Mouse (Mus musculus) A20 (cell line): Measurements from ENCODE around the gene Traf7.
A peak's percentile ranks its signal among the peaks of the same experiment; 100 is the strongest.

Experiments used
- DNase-seq: peaks from one replicate; pipeline ENCODE4 v3.0.0-alpha.2; 2011; ENCODE audit warnings: low read depth, low spot score

Traf7 gene

GRCm38 (mm10) chr17:24545247-24545646 lies 17.5 kb upstream of the Traf7 start:
- no peak for DNase-seq

GRCm38 (mm10) chr17:24544613-24545012 lies 16.9 kb upstream of the Traf7 start:
- DNase-seq: no peak

GRCm38 (mm10) chr17:24540375-24540774 lies 12.6 kb upstream of the Traf7 start:
- peak; percentile 79 for DNase-seq

GRCm38 (mm10) chr17:24538950-24539349 lies 11.2 kb upstream of the Traf7 start:
- DNase-seq: peak; percentile 67

- DNase-seq: no peak
These were observed 9.8 kb upstream of the Traf7 start for GRCm38 (mm10) chr17:24537536-24537935.

- no peak for DNase-seq
These were observed 7.6 kb upstream of the Traf7 start for GRCm38 (mm10) chr17:24535300-24535699.

- no peak for DNase-seq
These were observed 6.5 kb upstream of the Traf7 start, which contains the start of gene Rab26 for GRCm38 (mm10) chr17:24534160-24534718. TSS of gene Rab26 (minus strand) at chr17:24534210.

- peak; percentile 95 for DNase-seq
These were observed 5.6 kb upstream of the Traf7 start for GRCm38 (mm10) chr17:24533099-24533992.

- DNase-seq: peak; percentile 38
These were observed 4.3 kb upstream of the Traf7 start for GRCm38 (mm10) chr17:24532045-24532444.

- peak; percentile 35 for DNase-seq
These were observed 3.3 kb upstream of the Traf7 start for GRCm38 (mm10) chr17:24531064-24531463.

- DNase-seq: peak; percentile 49
These were observed 2.8 kb upstream of the Traf7 start for GRCm38 (mm10) chr17:24530361-24531050.

GRCm38 (mm10) chr17:24529883-24530282 lies 2.1 kb upstream of the Traf7 start:
- DNase-seq: peak; percentile 44

- peak; percentile 80 for DNase-seq
These were observed 1.3 kb upstream of the Traf7 start for GRCm38 (mm10) chr17:24529007-24529451.

- DNase-seq: peak; percentile 39
These were observed 801 bp upstream of the Traf7 start for GRCm38 (mm10) chr17:24528560-24528918.

- DNase-seq: no peak
These were observed 423 bp downstream of the Traf7 start for GRCm38 (mm10) chr17:24527315-24527714.

- no peak for DNase-seq
These were observed 3.0 kb downstream of the Traf7 start for GRCm38 (mm10) chr17:24524734-24525133.

- DNase-seq: no peak
These were observed 7.3 kb downstream of the Traf7 start for GRCm38 (mm10) chr17:24520450-24520849.

- no peak for DNase-seq
These were observed 13.2 kb downstream of the Traf7 start for GRCm38 (mm10) chr17:24514270-24515257.

GRCm38 (mm10) chr17:24513609-24514008 lies 14.1 kb downstream of the Traf7 start:
- DNase-seq: peak; percentile 16

GRCm38 (mm10) chr17:24507806-24508460 lies 19.8 kb downstream of the Traf7 start:
- DNase-seq: no peak
